Mouse (Mus musculus): Measurements from ENCODE around the gene Gm19426. TPM values are rescaled to one million over a fixed set of nuclear protein-coding genes. Genes with fewer than 3 reads are reported as not detected.

The Gm19426 gene
- not detected for total RNA-seq (2018; cell fraction: chromatin; rRNA removed)
- total RNA-seq (2018; cell fraction: cytosol; rRNA removed), result not detected
- total RNA-seq (2018; cell fraction: nucleus; rRNA removed), result not detected
- polyA plus RNA-seq (2018), result not detected in 3 replicates

DNA sequence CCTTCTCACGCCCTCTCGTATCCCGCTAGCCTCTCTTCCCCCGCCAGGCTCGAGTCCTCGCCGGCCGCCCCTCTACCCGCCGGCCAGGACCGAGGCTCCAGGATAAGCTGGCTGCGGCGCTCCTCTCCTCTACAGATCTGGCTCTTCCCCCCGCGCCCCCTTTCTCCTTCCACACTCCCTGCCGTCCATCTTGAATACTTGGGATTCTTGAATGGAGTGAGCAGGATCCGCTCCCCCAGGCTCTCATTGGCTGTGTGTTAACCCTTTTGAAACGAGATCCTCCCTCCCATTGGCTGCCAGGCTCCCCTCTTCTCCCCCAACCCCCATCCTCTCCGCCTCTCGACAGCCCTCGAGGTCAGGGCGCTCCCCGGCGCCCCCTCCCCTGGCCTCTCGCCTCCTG is at the start of gene Gm19426:
Gene Gm19426 (minus strand): TSS at position 95 of the 400 bp plus-strand sequence.
- Histone ChIP-seq H3K36me3 (ENCODE audit: inconsistent target) (no peaks in the 10 kb centered on the region), H3K79me2 (ENCODE audit: inconsistent target) (no peaks in the 10 kb centered on the region), H3K27ac (no peak within 1 kb of the TSS), H3K4me3 (ENCODE audit: inconsistent target) (peak within 1 kb of the TSS; percentile 5; the same call in 1 of the 2 replicates)
- WGBS (ENCODE audit: missing documents), result 3% methylated on average over 25 of the region's 25 CpGs

- H3K27ac ChIP-seq, result no peak overlapping the region
- WGBS (ENCODE audit: missing documents), result 93% methylated on average over 3 of the region's 3 CpGs
- no peaks in the 10 kb centered on the region for H3K36me3 ChIP-seq (ENCODE audit: inconsistent target)
- no peak overlapping the region for H3K4me3 ChIP-seq (ENCODE audit: inconsistent target)
- H3K79me2 ChIP-seq (ENCODE audit: inconsistent target), result no peaks in the 10 kb centered on the region
These were observed 49.7 kb upstream of the Gm19426 start for GRCm38 (mm10) chr2:84793154-84793553.

DNA sequence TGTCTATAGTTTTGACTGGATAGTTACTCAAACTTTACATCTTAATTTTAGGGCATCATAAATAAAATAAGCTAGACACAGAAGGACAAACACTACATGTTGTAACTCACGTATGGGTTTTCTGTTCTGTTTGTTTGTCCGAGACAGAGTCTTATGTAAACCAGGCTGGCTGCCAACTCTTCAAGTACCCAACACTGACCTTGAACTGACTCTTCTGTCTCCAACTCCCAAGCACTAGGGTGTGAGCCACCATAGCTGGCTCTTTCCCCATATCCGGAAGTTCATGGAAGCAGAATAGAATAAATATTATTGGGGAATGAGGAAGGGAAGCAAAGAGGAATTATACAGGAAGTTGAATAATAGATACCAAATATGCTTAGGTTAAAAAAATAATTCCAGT is 49.1 kb upstream of the Gm19426 start:
- Histone ChIP-seq H3K79me2 (ENCODE audit: inconsistent target) (no peaks in the 10 kb centered on the region), H3K4me3 (ENCODE audit: inconsistent target) (no peak overlapping the region), H3K27ac (no peak overlapping the region), H3K36me3 (ENCODE audit: inconsistent target) (no peaks in the 10 kb centered on the region)
- 66% methylated on average over 3 of the region's 3 CpGs for WGBS (ENCODE audit: missing documents)

GRCm38 (mm10) chr2:84790418-84790817 is 47.0 kb upstream of the Gm19426 start:
- 92% methylated on average over 9 of the region's 9 CpGs for WGBS (ENCODE audit: missing documents)
- Histone ChIP-seq H3K79me2 (ENCODE audit: inconsistent target) (no peaks in the 10 kb centered on the region), H3K4me3 (ENCODE audit: inconsistent target) (no peak overlapping the region), H3K27ac (no peak overlapping the region), H3K36me3 (ENCODE audit: inconsistent target) (no peaks in the 10 kb centered on the region)

GRCm38 (mm10) chr2:84788316-84788715 is 44.9 kb upstream of the Gm19426 start:
- Histone ChIP-seq H3K27ac (no peak overlapping the region), H3K4me3 (ENCODE audit: inconsistent target) (no peak overlapping the region), H3K36me3 (ENCODE audit: inconsistent target) (no peaks in the 10 kb centered on the region), H3K79me2 (ENCODE audit: inconsistent target) (no peaks in the 10 kb centered on the region)
- 93% methylated on average over 2 of the region's 3 CpGs for WGBS (ENCODE audit: missing documents)

- WGBS (ENCODE audit: missing documents), result 49% methylated on average over 3 of the region's 3 CpGs
- H3K27ac ChIP-seq, result peak overlapping the region; percentile 19; the same call in 1 of the 2 replicates
- no peak overlapping the region for H3K4me3 ChIP-seq (ENCODE audit: inconsistent target)
- no peaks in the 10 kb centered on the region for H3K36me3 ChIP-seq (ENCODE audit: inconsistent target)
- H3K79me2 ChIP-seq (ENCODE audit: inconsistent target), result no peaks in the 10 kb centered on the region
These were observed 40.5 kb upstream of the Gm19426 start for GRCm38 (mm10) chr2:84783840-84784566.

- no peak overlapping the region for H3K27ac ChIP-seq
- no peaks in the 10 kb centered on the region for H3K36me3 ChIP-seq (ENCODE audit: inconsistent target)
- WGBS (ENCODE audit: missing documents), result no CpG with 5 or more reads among the region's 1 CpGs
- H3K79me2 ChIP-seq (ENCODE audit: inconsistent target), result no peaks in the 10 kb centered on the region
- no peak overlapping the region for H3K4me3 ChIP-seq (ENCODE audit: inconsistent target)
These were observed 39.9 kb upstream of the Gm19426 start for GRCm38 (mm10) chr2:84783315-84783714.

- H3K27ac ChIP-seq, result no peak overlapping the region
- H3K36me3 ChIP-seq (ENCODE audit: inconsistent target), result no peaks in the 10 kb centered on the region
- no peaks in the 10 kb centered on the region for H3K79me2 ChIP-seq (ENCODE audit: inconsistent target)
- no peak overlapping the region for H3K4me3 ChIP-seq (ENCODE audit: inconsistent target)
- 7% methylated on average over 3 of the region's 6 CpGs for WGBS (ENCODE audit: missing documents)
These were observed 35.8 kb upstream of the Gm19426 start for GRCm38 (mm10) chr2:84779210-84779609.

- no peak overlapping the region for H3K4me3 ChIP-seq (ENCODE audit: inconsistent target)
- H3K27ac ChIP-seq, result no peak overlapping the region
- H3K79me2 ChIP-seq (ENCODE audit: inconsistent target), result no peaks in the 10 kb centered on the region
- H3K36me3 ChIP-seq (ENCODE audit: inconsistent target), result no peaks in the 10 kb centered on the region
- 82% methylated on average over 2 of the region's 3 CpGs for WGBS (ENCODE audit: missing documents)
These were observed 34.3 kb upstream of the Gm19426 start for GRCm38 (mm10) chr2:84777706-84778105.

DNA sequence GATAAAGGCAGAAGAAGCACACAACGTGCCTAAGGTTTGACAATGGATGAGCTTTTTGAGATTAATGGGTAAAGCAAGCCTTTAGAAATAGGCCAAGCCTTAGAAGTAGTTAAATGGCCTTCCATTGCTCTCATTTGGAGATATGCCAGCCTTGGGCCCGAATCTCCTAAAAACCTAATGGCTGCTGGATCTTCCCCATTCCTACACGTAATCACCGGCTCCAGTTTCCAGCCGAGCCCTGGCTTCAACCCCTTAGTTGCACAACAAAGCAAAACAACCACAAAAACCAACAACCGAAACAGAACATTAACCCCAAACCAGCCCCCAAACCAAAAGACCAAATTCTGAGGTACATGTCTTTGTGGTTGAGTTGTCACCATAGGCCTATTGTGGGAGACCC is 32.2 kb upstream of the Gm19426 start:
- 32% methylated on average over 6 of the region's 6 CpGs for WGBS (ENCODE audit: missing documents)
- Histone ChIP-seq H3K79me2 (ENCODE audit: inconsistent target) (no peaks in the 10 kb centered on the region), H3K27ac (no peak overlapping the region), H3K36me3 (ENCODE audit: inconsistent target) (no peaks in the 10 kb centered on the region), H3K4me3 (ENCODE audit: inconsistent target) (no peak overlapping the region)

GRCm38 (mm10) chr2:84775241-84775640 is 31.8 kb upstream of the Gm19426 start, which contains the start of gene Serping1:
Serping1 (minus strand) TSS chr2:84775444.
- no peaks in the 10 kb centered on the region for H3K79me2 ChIP-seq (ENCODE audit: inconsistent target)
- no peak within 1 kb of the TSS for H3K4me3 ChIP-seq (ENCODE audit: inconsistent target)
- H3K27ac ChIP-seq, result no peak within 1 kb of the TSS
- no peaks in the 10 kb centered on the region for H3K36me3 ChIP-seq (ENCODE audit: inconsistent target)
- 91% methylated on average over 7 of the region's 9 CpGs for WGBS (ENCODE audit: missing documents)

GRCm38 (mm10) chr2:84774751-84775150 is 31.3 kb upstream of the Gm19426 start:
- H3K36me3 ChIP-seq (ENCODE audit: inconsistent target), result no peaks in the 10 kb centered on the region
- H3K79me2 ChIP-seq (ENCODE audit: inconsistent target), result no peaks in the 10 kb centered on the region
- 75% methylated on average over 7 of the region's 15 CpGs for WGBS (ENCODE audit: missing documents)
- no peak overlapping the region for H3K27ac ChIP-seq
- H3K4me3 ChIP-seq (ENCODE audit: inconsistent target), result no peak overlapping the region

GRCm38 (mm10) chr2:84773195-84773594 is 29.7 kb upstream of the Gm19426 start:
- 90% methylated on average over 5 of the region's 5 CpGs for WGBS (ENCODE audit: missing documents)
- Histone ChIP-seq H3K79me2 (ENCODE audit: inconsistent target) (no peaks in the 10 kb centered on the region), H3K27ac (no peak overlapping the region), H3K36me3 (ENCODE audit: inconsistent target) (no peaks in the 10 kb centered on the region), H3K4me3 (ENCODE audit: inconsistent target) (no peak overlapping the region)

GRCm38 (mm10) chr2:84772454-84772853 is 29.0 kb upstream of the Gm19426 start:
- Histone ChIP-seq H3K4me3 (ENCODE audit: inconsistent target) (no peak overlapping the region), H3K36me3 (ENCODE audit: inconsistent target) (no peaks in the 10 kb centered on the region), H3K27ac (no peak overlapping the region), H3K79me2 (ENCODE audit: inconsistent target) (no peaks in the 10 kb centered on the region)
- WGBS (ENCODE audit: missing documents), result 85% methylated on average over 4 of the region's 4 CpGs

DNA sequence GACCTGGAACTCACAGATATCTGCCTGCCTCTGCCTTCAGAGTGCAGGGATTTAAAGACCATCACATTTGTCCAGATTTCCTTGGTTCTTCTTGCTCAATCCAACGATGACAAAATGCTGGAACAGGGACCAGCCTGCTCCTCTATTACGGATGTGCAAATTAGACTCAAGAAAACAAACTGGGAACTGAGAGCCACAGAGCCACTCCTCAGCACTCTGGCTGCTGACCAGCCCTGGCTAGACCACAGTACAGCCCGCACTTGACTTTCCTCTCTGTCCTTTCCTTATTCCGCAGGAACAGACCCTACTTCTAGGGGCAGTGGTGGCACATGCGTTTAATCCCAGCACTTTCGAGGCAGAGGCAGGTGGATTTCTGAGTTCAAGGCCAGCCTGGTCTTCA is 27.0 kb upstream of the Gm19426 start:
- Histone ChIP-seq H3K4me3 (ENCODE audit: inconsistent target) (no peak overlapping the region), H3K36me3 (ENCODE audit: inconsistent target) (no peaks in the 10 kb centered on the region), H3K27ac (no peak overlapping the region), H3K79me2 (ENCODE audit: inconsistent target) (no peaks in the 10 kb centered on the region)
- WGBS (ENCODE audit: missing documents), result 70% methylated on average over 6 of the region's 6 CpGs

Data from macrophage (primary cell).